Mouse (Mus musculus) small intestine, adult 2 months (tissue): ENCODE data around the gene Pgp. TPM values are rescaled to one million over a fixed set of nuclear protein-coding genes. Genes with fewer than 3 reads are reported as not detected.

Experiments
- H3K27ac ChIP-seq: fragments of 200-500 bp; 2 replicates; pipeline ENCODE4 v1.5.1; 2012; ENCODE audit warnings: low read depth, low read length, control low read depth, inconsistent platforms; ENCODE audit not compliant: insufficient read depth
- H3K27me3 ChIP-seq: fragments of 200-500 bp; 2 replicates; pipeline ENCODE4 v1.6.1; 2012; ENCODE audit warnings: mild to moderate bottlenecking, moderate library complexity, low read length, inconsistent platforms; ENCODE audit not compliant: control insufficient read depth, insufficient read depth
- H3K36me3 ChIP-seq: fragments of 200-500 bp; 2 replicates; pipeline ENCODE4 v1.6.1; 2012; ENCODE audit warnings: mild to moderate bottlenecking, low read length, control low read depth, inconsistent platforms; ENCODE audit not compliant: control insufficient read depth, insufficient read depth
- H3K4me1 ChIP-seq: fragments of 200-500 bp; 2 replicates; pipeline ENCODE4 v1.6.1; 2012; ENCODE audit warnings: low read length, inconsistent platforms, mixed read lengths; ENCODE audit not compliant: control insufficient read depth, insufficient read depth, insufficient read length
- H3K4me3 ChIP-seq: fragments of 200-500 bp; 2 replicates; pipeline ENCODE4 v1.5.1; 2012; ENCODE audit warnings: low read depth, mild to moderate bottlenecking, control low read depth, inconsistent platforms, low read length, moderate library complexity
- CTCF ChIP-seq: fragments of 200-500 bp; IDR thresholded peaks from 2 replicates; pipeline ENCODE4 v1.5.1; 2012; ENCODE audit warnings: low read depth, mild to moderate bottlenecking, control low read depth, inconsistent platforms, low read length, moderate library complexity, mixed read lengths; ENCODE audit not compliant: insufficient replicate concordance, insufficient read length; ENCODE audit errors: extremely low read depth
- POLR2A ChIP-seq: fragments of 200-500 bp; IDR thresholded peaks from 2 replicates; pipeline ENCODE4 v1.6.1; 2012; ENCODE audit warnings: low read depth, mild to moderate bottlenecking, control low read depth, inconsistent platforms, low read length, moderate library complexity
- whole genome bisulfite sequencing: fragments of 180-500 bp; shearing (Covaris S2); methylation state at CpG from one replicate; pipeline ENCODE4 v1.1.7; 2018; 5-methylcytosine and 5-hydroxymethylcytosine counted together
- polyA plus RNA-seq: library from polyadenylated mRNA; depleted of rRNA; stranded (reverse); fragments of >200 nt; gene quantifications from 2 replicates; pipeline ENCODE4 v1.2.3, GENCODE M21; 2012

The Pgp gene
- polyA plus RNA-seq, 1 experiment: 178 TPM

DNA sequence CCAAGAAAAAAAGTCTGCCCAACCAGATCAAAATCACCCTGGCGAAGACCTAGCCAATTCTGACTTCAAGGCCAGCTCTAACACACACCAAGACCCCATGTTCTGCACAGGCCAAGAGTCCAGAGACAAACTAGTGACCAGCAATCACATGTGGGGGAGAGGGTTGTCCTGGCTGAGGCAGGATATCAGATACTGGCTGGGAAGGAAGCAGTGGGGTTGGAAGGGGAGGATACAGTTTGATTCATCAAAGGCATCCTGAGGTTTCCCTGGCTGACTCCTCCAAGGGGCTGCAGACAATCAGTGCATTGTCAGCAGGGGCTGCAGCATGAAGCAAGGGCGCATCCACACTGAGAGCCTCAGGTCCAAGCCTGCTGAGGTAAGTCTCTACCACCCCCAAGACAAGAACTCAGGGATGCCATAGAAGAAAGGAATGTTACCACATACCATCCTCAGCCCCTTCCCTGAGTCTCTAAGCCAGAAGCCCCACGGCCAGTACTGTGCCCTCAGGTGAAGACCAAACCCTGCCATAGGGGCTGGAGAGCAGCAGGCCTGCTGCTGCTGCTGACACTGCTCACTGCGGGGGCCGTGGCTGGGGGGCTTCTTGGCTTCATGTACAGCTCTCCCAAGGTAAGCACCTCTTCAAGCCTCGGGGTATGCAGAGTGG, 3.6 kb downstream of the Pgp start, which contains the start of gene Bricd5:
Bricd5 (plus strand) TSS at position 273 of the 664 bp plus-strand sequence.
- H3K4me1 ChIP-seq: peaks cover 39% of the 10 kb centered on the region
- 62% methylated on average over 6 of the region's 6 CpGs for WGBS
- peak within 1 kb of the TSS; percentile 96 for H3K27ac ChIP-seq
- TF ChIP-seq CTCF (no peak), POLR2A (0 out of 2 replicates have a peak, but pooled peaks have one; percentile 13)
- H3K36me3 ChIP-seq: peaks cover 28% of the 10 kb centered on the region
- no peaks in the 10 kb centered on the region for H3K27me3 ChIP-seq
- peak within 1 kb of the TSS; percentile 8; the same call in 1 of the 2 replicates for H3K4me3 ChIP-seq

DNA sequence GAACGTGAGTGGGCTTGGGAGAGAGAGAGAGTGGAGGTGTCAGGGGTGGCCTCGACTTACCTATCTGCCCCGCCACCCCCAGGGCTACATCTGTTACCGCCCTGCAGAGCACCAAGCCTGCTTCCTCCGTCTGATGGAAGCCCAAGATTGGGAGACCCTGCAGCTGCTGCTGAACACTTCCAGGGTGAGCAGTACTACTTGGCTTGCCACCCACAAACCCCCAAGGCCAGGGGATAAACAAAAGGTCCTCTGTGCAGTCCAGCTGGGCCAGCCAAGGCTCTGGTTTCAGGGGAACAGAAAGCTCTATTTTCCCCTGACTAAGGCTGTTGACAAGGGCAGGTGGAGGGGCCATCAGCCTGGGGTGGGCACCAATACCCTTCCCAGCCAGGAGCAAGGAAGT, 4.4 kb downstream of the Pgp start:
- TF ChIP-seq CTCF: no peak
- TF ChIP-seq POLR2A: no peak
- Histone ChIP-seq H3K4me3 (no peak overlapping the region), H3K27me3 (no peaks in the 10 kb centered on the region), H3K36me3 (peaks cover 28% of the 10 kb centered on the region), H3K27ac (no peak overlapping the region), H3K4me1 (peaks cover 39% of the 10 kb centered on the region)
- WGBS: 86% methylated on average over 5 of the region's 5 CpGs

DNA sequence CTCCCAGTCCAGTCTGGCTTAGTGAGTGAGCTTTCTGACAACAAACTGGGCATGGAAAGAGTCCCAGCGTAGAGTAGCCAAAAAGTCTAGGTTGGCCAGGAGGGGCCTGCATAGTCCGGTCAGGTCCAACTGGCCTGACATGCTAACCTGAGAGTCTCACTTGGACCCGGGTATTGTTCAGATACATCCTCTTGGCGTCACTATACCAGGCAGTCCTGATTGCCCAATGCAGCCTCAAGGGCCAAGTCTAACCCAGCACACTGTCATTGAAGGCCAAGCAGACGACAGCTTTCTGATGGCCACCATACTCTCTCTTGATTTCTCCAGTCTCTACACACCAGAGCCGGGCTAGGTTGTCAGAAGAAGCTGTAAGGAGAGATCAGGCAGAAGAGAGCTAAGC, 5.4 kb downstream of the Pgp start:
- Histone ChIP-seq H3K4me1 (peaks cover 39% of the 10 kb centered on the region), H3K4me3 (no peak overlapping the region), H3K27me3 (no peaks in the 10 kb centered on the region), H3K27ac (no peak overlapping the region), H3K36me3 (peaks cover 28% of the 10 kb centered on the region)
- no peak for TF ChIP-seq POLR2A
- no peak for TF ChIP-seq CTCF
- 84% methylated on average over 6 of the region's 6 CpGs for WGBS

- no peak overlapping the region for H3K4me3 ChIP-seq
- H3K27ac ChIP-seq: no peak overlapping the region
- TF ChIP-seq CTCF (no peak), POLR2A (no peak)
- H3K36me3 ChIP-seq: peaks cover 28% of the 10 kb centered on the region
- no peaks in the 10 kb centered on the region for H3K27me3 ChIP-seq
- 87% methylated on average over 10 of the region's 10 CpGs for WGBS
- peaks cover 35% of the 10 kb centered on the region for H3K4me1 ChIP-seq
Measured at GRCm38 (mm10) chr17:24476022-24476776, 6.0 kb downstream of the Pgp start.

GRCm38 (mm10) chr17:24477053-24477984, 7.1 kb downstream of the Pgp start:
- Histone ChIP-seq H3K4me1 (peaks cover 31% of the 10 kb centered on the region), H3K36me3 (peaks cover 28% of the 10 kb centered on the region), H3K27me3 (no peaks in the 10 kb centered on the region), H3K27ac (peak overlapping the region; percentile 1; the same call in 1 of the 2 replicates), H3K4me3 (no peak overlapping the region)
- WGBS: 84% methylated on average over 20 of the region's 20 CpGs
- TF ChIP-seq CTCF (no peak), POLR2A (no peak)

- Histone ChIP-seq H3K4me3 (peak overlapping the region; percentile 84), H3K4me1 (peaks cover 27% of the 10 kb centered on the region), H3K27me3 (no peaks in the 10 kb centered on the region), H3K36me3 (peaks cover 28% of the 10 kb centered on the region), H3K27ac (peak overlapping the region; percentile 52)
- TF ChIP-seq CTCF (no peak), POLR2A (no peak; the same call in 1 of the 2 replicates)
- 17% methylated on average over 11 of the region's 11 CpGs for WGBS
Measured at GRCm38 (mm10) chr17:24477985-24478600, 7.9 kb downstream of the Pgp start.
